ENCODE assay signal across 9 mouse cellular contexts in genomic region chr14:25713443-25713842, GRCm38 (mm10). TPM values are rescaled to one million over a fixed set of nuclear protein-coding genes. Genes with fewer than 3 reads are reported as not detected.
DNase-seq lines count a peak whose midpoint lies in the region; ATAC-seq and TF ChIP-seq lines count a peak whose summit lies in the region.
"Had no signal": no experiment of that assay in that cellular context is flagged by ENCODE, and none has a peak within 500 bp of the region (broad histone marks: within the 10 kb centered on the region; RNA-seq: fewer than 3 reads in every experiment).

No protein-coding gene starts in this region.

- no peak overlapping the region for H3K4me3 ChIP-seq in hindbrain, embryonic 13.5 days
- no peak overlapping the region for H3K4me3 ChIP-seq in hindbrain, embryonic 12.5 days
- no peak overlapping the region for H3K4me3 ChIP-seq in spleen, adult 2 months (ENCODE audit: extremely low read depth, insufficient read depth, insufficient read length)
- H3K4me3 ChIP-seq: limb, embryonic 13.5 days had no signal

- H3K9me3 ChIP-seq in hindbrain, embryonic 13.5 days, result no peaks in the 10 kb centered on the region
- no peaks in the 10 kb centered on the region for H3K9me3 ChIP-seq in hindbrain, embryonic 12.5 days (replicated peaks)
- H3K9me3 ChIP-seq: limb, embryonic 13.5 days had no signal

- peaks cover 36% of the 10 kb centered on the region for H3K4me1 ChIP-seq in hindbrain, embryonic 13.5 days (replicated peaks)
- peaks cover 22% of the 10 kb centered on the region for H3K4me1 ChIP-seq in hindbrain, embryonic 12.5 days
- H3K4me1 ChIP-seq in spleen, adult 2 months (ENCODE audit: control insufficient read depth, insufficient read depth, insufficient read length), result peaks cover 5% of the 10 kb centered on the region; the same call in 1 of the 2 replicates

- no peak for TF ChIP-seq POLR2A in spleen, adult 2 months (IDR thresholded peaks at IDR 0.05; ENCODE audit: low read depth, low read length)

- ATAC-seq in CD4-positive, CD25-positive, alpha-beta regulatory T cell, adult 4 months, result no peak
- peak; percentile 55; the same call in 1 of the 2 replicates for ATAC-seq in hindbrain, embryonic 13.5 days (ENCODE audit: low FRiP score)
- ATAC-seq in hindbrain, embryonic 12.5 days (ENCODE audit: low FRiP score), result no peak

- WGBS in hindbrain, embryonic 13.5 days, result 13% methylated on average over 4 of the region's 4 CpGs
- WGBS in hindbrain, embryonic 12.5 days, result 12% methylated on average over 4 of the region's 4 CpGs
- WGBS in spleen, adult 2 months, result 48% methylated on average over 4 of the region's 4 CpGs

- no peaks in the 10 kb centered on the region for H3K36me3 ChIP-seq in hindbrain, embryonic 13.5 days
- H3K36me3 ChIP-seq in hindbrain, embryonic 12.5 days, result 0 out of 2 replicates have a peak, but pooled peaks cover 15% of the 10 kb centered on the region
- H3K36me3 ChIP-seq in spleen, adult 2 months (ENCODE audit: control insufficient read depth, insufficient read depth, low read length), result 0 out of 2 replicates have a peak, but pooled peaks cover 2% of the 10 kb centered on the region

- peak; percentile 43; the same call in 1 of the 2 replicates for TF ChIP-seq CTCF in spleen, adult 2 months (IDR thresholded peaks at IDR 0.05; ENCODE audit: extremely low read depth, insufficient read depth, insufficient read length, insufficient replicate concordance)

- H3K4me2 ChIP-seq in hindbrain, embryonic 13.5 days, result no peak overlapping the region
- no peak overlapping the region for H3K4me2 ChIP-seq in hindbrain, embryonic 12.5 days (replicated peaks)
- H3K4me2 ChIP-seq: limb, embryonic 13.5 days had no signal

- no peak overlapping the region for H3K9ac ChIP-seq in hindbrain, embryonic 13.5 days
- H3K9ac ChIP-seq in hindbrain, embryonic 12.5 days, result no peak overlapping the region
- H3K9ac ChIP-seq: limb, embryonic 13.5 days had no signal

- no peaks in the 10 kb centered on the region for H3K27me3 ChIP-seq in hindbrain, embryonic 13.5 days
- no peaks in the 10 kb centered on the region for H3K27me3 ChIP-seq in hindbrain, embryonic 12.5 days
- no peaks in the 10 kb centered on the region for H3K27me3 ChIP-seq in spleen, adult 2 months (ENCODE audit: control insufficient read depth, insufficient read depth, low read length)
- H3K27me3 ChIP-seq: limb, embryonic 13.5 days had no signal

- DNase-seq in CD4-positive, CD25-positive, alpha-beta regulatory T cell, adult 2 months (ENCODE audit: low read depth, low spot score), result peak; percentile 49
- no peak for DNase-seq in spleen, adult 2 months (ENCODE audit: low read depth in 1 of 2, low spot score in 2 of 2)
- DNase-seq in spleen, postnatal 14 days (ENCODE audit: low spot score in 2 of 2), result no peak
- peak; percentile 51 to 53 for DNase-seq in thymus, postnatal 36 days
- DNase-seq in heart, adult 11 months, result no peak

- no peak overlapping the region for H3K27ac ChIP-seq in hindbrain, embryonic 13.5 days
- no peak overlapping the region for H3K27ac ChIP-seq in hindbrain, embryonic 12.5 days
- no peak overlapping the region for H3K27ac ChIP-seq in spleen, adult 2 months (ENCODE audit: insufficient read depth, low read length)
- H3K27ac ChIP-seq: limb, embryonic 13.5 days had no signal

RNA-seq across cellular contexts. Expression of gene Ppif, which starts 19.5 kb away (rescaled TPM):
- polyA plus RNA-seq in CD4-positive, CD25-positive, alpha-beta regulatory T cell, adult 4 months (2017; shearing (Covaris generic)), result 10 to 100 TPM; 22.0 to 27.0 TPM
- polyA plus RNA-seq in hindbrain, embryonic 13.5 days (2015; fragmentation: Nextera tagmentation; extraction: Ambion mirVana), result 28.0 and 32.0 TPM in 2 replicates
- polyA plus RNA-seq in hindbrain, embryonic 12.5 days (2016; fragmentation: Nextera tagmentation; extraction: Ambion mirVana), result 26.2 and 29.6 TPM in 2 replicates
- polyA plus RNA-seq in spleen, adult 2 months (2012; rRNA removed), result 50.4 and 68.4 TPM in 2 replicates

RNA-seq across cellular contexts. Expression of gene Zcchc24, which starts 55.4 kb away (rescaled TPM):
- polyA plus RNA-seq in CD4-positive, CD25-positive, alpha-beta regulatory T cell, adult 4 months (2017; shearing (Covaris generic)), result 1 to 10 TPM in 1 of 2 experiments, under 1 TPM in 1; 0.84 to 1.3 TPM
- 11.9 and 12.2 TPM in 2 replicates for polyA plus RNA-seq in hindbrain, embryonic 13.5 days (2015; fragmentation: Nextera tagmentation; extraction: Ambion mirVana)
- polyA plus RNA-seq in hindbrain, embryonic 12.5 days (2016; fragmentation: Nextera tagmentation; extraction: Ambion mirVana), result 25.1 and 31.5 TPM in 2 replicates
- polyA plus RNA-seq in spleen, adult 2 months (2012; rRNA removed), result 14.9 and 17.4 TPM in 2 replicates

Comparison
In these comparisons a context has a peak if more than half of its experiments do, and no peak if none do; other contexts are left out.
1. DNase-seq: peak in CD4-positive, CD25-positive, alpha-beta regulatory T cell, adult 2 months (single experiment) and thymus, postnatal 36 days (2 of 2); none in spleen, adult 2 months (0 of 2), spleen, postnatal 14 days (0 of 2) and heart, adult 11 months (single experiment).